9 mouse cellular contexts compared by ENCODE assay signal in the genomic region with DNA sequence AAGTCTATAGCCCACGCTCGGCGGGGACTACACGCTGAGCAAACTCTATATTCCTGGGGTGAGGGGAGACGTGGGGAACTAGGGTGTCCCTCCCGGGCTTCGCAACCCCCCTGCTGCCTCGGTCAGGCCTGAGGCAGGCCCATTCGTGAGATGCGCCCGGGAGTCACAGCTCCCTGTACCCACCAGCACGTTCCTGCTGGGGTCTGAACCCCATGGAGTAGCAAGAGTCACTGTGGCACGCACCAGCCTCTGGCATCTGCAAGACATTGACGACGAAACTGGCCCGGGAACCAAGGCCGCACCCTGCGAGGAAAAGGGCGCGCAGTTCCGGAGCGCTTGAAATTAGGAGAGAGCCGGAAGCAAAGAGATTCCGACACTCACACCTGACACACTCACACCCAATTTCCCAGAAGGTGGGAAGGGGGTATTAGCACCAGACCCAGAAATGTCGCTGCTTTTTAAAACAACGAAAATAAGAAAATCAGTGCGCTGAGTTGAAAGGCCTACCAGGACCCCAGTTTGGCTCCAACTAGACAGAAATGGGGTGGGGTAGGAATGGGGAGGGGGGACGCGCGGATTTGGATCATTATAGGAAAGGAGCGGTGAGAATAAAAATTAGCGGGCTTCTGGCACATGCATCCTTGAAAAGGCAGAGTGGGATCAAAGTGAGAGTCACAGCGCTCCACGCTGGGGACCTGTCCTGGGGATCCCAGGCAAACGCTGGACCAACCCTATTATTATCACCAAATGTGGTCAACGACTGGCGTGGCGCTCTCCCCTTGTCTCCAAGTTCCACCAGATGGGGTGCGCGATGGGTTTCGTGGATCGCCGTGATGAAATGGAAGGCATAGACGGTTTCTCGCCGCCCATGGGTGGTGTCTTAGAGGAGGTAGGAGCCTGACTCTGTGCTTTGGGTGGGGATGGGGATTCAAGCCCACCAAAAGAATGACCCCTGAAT. TPM values are rescaled to one million over a fixed set of nuclear protein-coding genes. Genes with fewer than 3 reads are reported as not detected.
DNase-seq lines count a peak whose midpoint lies in the region; ATAC-seq and TF ChIP-seq lines count a peak whose summit lies in the region.
"Had no signal": no experiment of that assay in that cellular context is flagged by ENCODE, and none has a peak within 500 bp of the region (broad histone marks: within the 10 kb centered on the region; RNA-seq: fewer than 3 reads in every experiment).

No protein-coding gene starts in this region.

- H3K4me3 ChIP-seq in kidney, postnatal 0 days (replicated peaks; ENCODE audit: low read depth, low read length) = peak overlapping the region; percentile 23; the same call in 1 of the 2 replicates
- H3K4me3 ChIP-seq in embryonic facial prominence, embryonic 12.5 days = peak overlapping the region; percentile 33
- peak overlapping the region; percentile 35 for H3K4me3 ChIP-seq in hindbrain, embryonic 15.5 days
- peak overlapping the region; percentile 29 for H3K4me3 ChIP-seq in neural tube, embryonic 11.5 days (ENCODE audit: low read depth, low read length)
- H3K4me3 ChIP-seq: myocyte had no signal

- H3K9ac ChIP-seq in kidney, postnatal 0 days (ENCODE audit: low read depth, low read length) = no peak overlapping the region
- H3K9ac ChIP-seq in embryonic facial prominence, embryonic 12.5 days = peak overlapping the region; percentile 12; the same call in 1 of the 2 replicates
- H3K9ac ChIP-seq in hindbrain, embryonic 15.5 days = peak overlapping the region; percentile 22
- H3K9ac ChIP-seq in neural tube, embryonic 11.5 days (ENCODE audit: low read length) = peak overlapping the region; percentile 50

- 0 out of 2 replicates have a peak overlapping the region, but pooled peaks have one; percentile 49 for H3K4me2 ChIP-seq in kidney, postnatal 0 days (ENCODE audit: low read length)
- H3K4me2 ChIP-seq in embryonic facial prominence, embryonic 12.5 days (replicated peaks) = peak overlapping the region; percentile 53
- H3K4me2 ChIP-seq in hindbrain, embryonic 15.5 days = peak overlapping the region; percentile 64
- H3K4me2 ChIP-seq in neural tube, embryonic 11.5 days (ENCODE audit: low read depth) = peak overlapping the region; percentile 44

- no peak for ATAC-seq in kidney, postnatal 0 days (replicated peaks; ENCODE audit: low FRiP score, low read depth)
- ATAC-seq in embryonic facial prominence, embryonic 12.5 days (ENCODE audit: insufficient number of reproducible peaks, insufficient read depth, low FRiP score, low TSS enrichment) = no peak
- no peak for ATAC-seq in hindbrain, embryonic 15.5 days (ENCODE audit: low FRiP score, low read depth)
- ATAC-seq in neural tube, embryonic 11.5 days (ENCODE audit: insufficient read depth, low FRiP score, low TSS enrichment) = no peak
- ATAC-seq in megakaryocyte progenitor cell, adult 5-6 weeks (replicated peaks; ENCODE audit: poor library complexity) = no peak

- no peak for TF ChIP-seq CTCF in kidney, postnatal 0 days (IDR thresholded peaks at IDR 0.05; ENCODE audit: low read depth)

- peaks cover 16% of the 10 kb centered on the region for H3K4me1 ChIP-seq in kidney, postnatal 0 days (replicated peaks; ENCODE audit: insufficient read depth, low read length)
- peaks cover 67% of the 10 kb centered on the region for H3K4me1 ChIP-seq in embryonic facial prominence, embryonic 12.5 days
- H3K4me1 ChIP-seq in hindbrain, embryonic 15.5 days (replicated peaks) = peaks cover 57% of the 10 kb centered on the region
- peaks cover 26% of the 10 kb centered on the region for H3K4me1 ChIP-seq in neural tube, embryonic 11.5 days (ENCODE audit: control insufficient read depth, insufficient read depth, low read length)

- H3K27me3 ChIP-seq in kidney, postnatal 0 days (ENCODE audit: insufficient read depth, low read length) = peaks cover 72% of the 10 kb centered on the region
- peaks cover 77% of the 10 kb centered on the region for H3K27me3 ChIP-seq in embryonic facial prominence, embryonic 12.5 days
- H3K27me3 ChIP-seq in hindbrain, embryonic 15.5 days = peaks cover 67% of the 10 kb centered on the region
- peaks cover 74% of the 10 kb centered on the region for H3K27me3 ChIP-seq in neural tube, embryonic 11.5 days (ENCODE audit: control insufficient read depth, insufficient read depth, low read length)

- H3K27ac ChIP-seq in kidney, postnatal 0 days = no peak overlapping the region
- H3K27ac ChIP-seq in embryonic facial prominence, embryonic 12.5 days = no peak overlapping the region
- H3K27ac ChIP-seq in hindbrain, embryonic 15.5 days (replicated peaks) = peak overlapping the region; percentile 1; the same call in 1 of the 2 replicates
- H3K27ac ChIP-seq in neural tube, embryonic 11.5 days (ENCODE audit: low read depth, low read length) = no peak overlapping the region

- no peaks in the 10 kb centered on the region for H3K36me3 ChIP-seq in kidney, postnatal 0 days (ENCODE audit: insufficient read depth, low read length)
- no peaks in the 10 kb centered on the region for H3K36me3 ChIP-seq in embryonic facial prominence, embryonic 12.5 days
- no peaks in the 10 kb centered on the region for H3K36me3 ChIP-seq in hindbrain, embryonic 15.5 days
- no peaks in the 10 kb centered on the region for H3K36me3 ChIP-seq in neural tube, embryonic 11.5 days (ENCODE audit: control insufficient read depth, insufficient read depth, low read length)

- WGBS in kidney, postnatal 0 days = 14% methylated on average over 46 of the region's 46 CpGs
- WGBS in embryonic facial prominence, embryonic 12.5 days = 3% methylated on average over 46 of the region's 46 CpGs
- WGBS in hindbrain, embryonic 15.5 days = 2% methylated on average over 46 of the region's 46 CpGs
- WGBS in neural tube, embryonic 11.5 days = 1% methylated on average over 46 of the region's 46 CpGs

- DNase-seq in kidney, postnatal 0 days (ENCODE audit: low spot score) = no peak
- no peak for DNase-seq in kidney, postnatal 14 days
- DNase-seq in neural tube, embryonic 11.5 days (ENCODE audit: low spot score) = peak; percentile 36
- DNase-seq in left cerebral cortex, adult 9 months (ENCODE audit: low spot score in 2 of 2) = no peak
- DNase-seq in frontal cortex, postnatal 36 days (ENCODE audit: low spot score in 2 of 2) = no peak

- H3K9me3 ChIP-seq in kidney, postnatal 0 days (replicated peaks; ENCODE audit: low read length) = no peaks in the 10 kb centered on the region
- no peaks in the 10 kb centered on the region for H3K9me3 ChIP-seq in embryonic facial prominence, embryonic 12.5 days
- H3K9me3 ChIP-seq in hindbrain, embryonic 15.5 days = no peaks in the 10 kb centered on the region
- no peaks in the 10 kb centered on the region for H3K9me3 ChIP-seq in neural tube, embryonic 11.5 days (ENCODE audit: control insufficient read depth, low read length)

RNA-seq across cellular contexts. Expression of a gene that starts 7.2 kb away (rescaled TPM):
- 54.0 and 60.4 TPM in 2 replicates for polyA plus RNA-seq in kidney, postnatal 0 days (2015; fragmentation: Nextera tagmentation; extraction: Ambion mirVana)
- 88.0 and 95.6 TPM in 2 replicates for polyA plus RNA-seq in embryonic facial prominence, embryonic 12.5 days (2016; fragmentation: Nextera tagmentation; extraction: Ambion mirVana)
- 37.1 and 44.2 TPM in 2 replicates for polyA plus RNA-seq in hindbrain, embryonic 15.5 days (2015; fragmentation: Nextera tagmentation; extraction: Ambion mirVana)
- 31.2 and 31.5 TPM in 2 replicates for polyA plus RNA-seq in neural tube, embryonic 11.5 days (2014; fragmentation: Nextera tagmentation; extraction: Ambion mirVana)
- 0.07 TPM in 1 of 2 replicates, not detected in the other for total RNA-seq in megakaryocyte progenitor cell, adult 5-6 weeks (2015)
- 0.81 TPM in 1 of 2 replicates, not detected in the other for total RNA-seq in megakaryocyte progenitor cell, adult 5-6 weeks (2017)

RNA-seq across cellular contexts. Expression of a gene that starts 7.2 kb away (rescaled TPM):
- 0.04 and 0.13 TPM in 2 replicates for polyA plus RNA-seq in kidney, postnatal 0 days (2015; fragmentation: Nextera tagmentation; extraction: Ambion mirVana)
- 5.3 and 7.3 TPM in 2 replicates for polyA plus RNA-seq in embryonic facial prominence, embryonic 12.5 days (2016; fragmentation: Nextera tagmentation; extraction: Ambion mirVana)
- 20.1 and 27.6 TPM in 2 replicates for polyA plus RNA-seq in hindbrain, embryonic 15.5 days (2015; fragmentation: Nextera tagmentation; extraction: Ambion mirVana)
- polyA plus RNA-seq in neural tube, embryonic 11.5 days (2014; fragmentation: Nextera tagmentation; extraction: Ambion mirVana) = 6.3 and 9.3 TPM in 2 replicates
- total RNA-seq in megakaryocyte progenitor cell, adult 5-6 weeks (2015) = not detected in 2 replicates
- not detected in 2 replicates for total RNA-seq in megakaryocyte progenitor cell, adult 5-6 weeks (2017)

RNA-seq across cellular contexts. Expression of a gene that starts 52.7 kb away (rescaled TPM):
- 14.3 and 15.2 TPM in 2 replicates for polyA plus RNA-seq in kidney, postnatal 0 days (2015; fragmentation: Nextera tagmentation; extraction: Ambion mirVana)
- 14.0 and 16.0 TPM in 2 replicates for polyA plus RNA-seq in embryonic facial prominence, embryonic 12.5 days (2016; fragmentation: Nextera tagmentation; extraction: Ambion mirVana)
- polyA plus RNA-seq in hindbrain, embryonic 15.5 days (2015; fragmentation: Nextera tagmentation; extraction: Ambion mirVana) = 4.3 and 5.2 TPM in 2 replicates
- polyA plus RNA-seq in neural tube, embryonic 11.5 days (2014; fragmentation: Nextera tagmentation; extraction: Ambion mirVana) = 7.6 and 10.6 TPM in 2 replicates
- 32.6 and 41.2 TPM in 2 replicates for total RNA-seq in megakaryocyte progenitor cell, adult 5-6 weeks (2015)
- 13.2 and 14.5 TPM in 2 replicates for total RNA-seq in megakaryocyte progenitor cell, adult 5-6 weeks (2017)

RNA-seq across cellular contexts. Expression of a gene that starts 56.1 kb away (rescaled TPM):
- polyA plus RNA-seq in kidney, postnatal 0 days (2015; fragmentation: Nextera tagmentation; extraction: Ambion mirVana) = 36.6 and 37.6 TPM in 2 replicates
- 40.9 and 44.2 TPM in 2 replicates for polyA plus RNA-seq in embryonic facial prominence, embryonic 12.5 days (2016; fragmentation: Nextera tagmentation; extraction: Ambion mirVana)
- 123 and 126 TPM in 2 replicates for polyA plus RNA-seq in hindbrain, embryonic 15.5 days (2015; fragmentation: Nextera tagmentation; extraction: Ambion mirVana)
- 29.6 and 35.9 TPM in 2 replicates for polyA plus RNA-seq in neural tube, embryonic 11.5 days (2014; fragmentation: Nextera tagmentation; extraction: Ambion mirVana)
- 1.9 and 6.7 TPM in 2 replicates for total RNA-seq in megakaryocyte progenitor cell, adult 5-6 weeks (2015)
- total RNA-seq in megakaryocyte progenitor cell, adult 5-6 weeks (2017) = 7.3 and 7.9 TPM in 2 replicates
